Mouse (Mus musculus) stomach, postnatal 0 days (tissue): ENCODE measurements at regions not wholly inside any gene's neighbourhood (a gene's known extent, or its start where the extent isn't known, plus 50 kb on each side); places are given as distances from the start of the nearest gene placed in this dataset.

ENCODE experiments used
- ATAC-seq: fragments of 200-750 bp; cut with Nextera tagmentation; 2 replicates; pipeline ENCODE4 v1.8.0; 2017; ENCODE audit not compliant: low FRiP score, low TSS enrichment
- DNase-seq: peaks from one replicate; pipeline ENCODE4 v3.0.0-alpha.2; 2016; ENCODE audit warnings: low spot score
- H3K27ac ChIP-seq: fragments of 300-500 bp; sonication (generic); replicated peaks from 2 replicates; pipeline ENCODE4 v1.5.1; 2014; ENCODE audit warnings: mild to moderate bottlenecking, control low read depth
- H3K27me3 ChIP-seq: fragments of 300-500 bp; sonication (generic); 2 replicates; pipeline ENCODE4 v1.6.1; 2014; ENCODE audit warnings: low read length; ENCODE audit not compliant: control insufficient read depth, insufficient read depth
- H3K36me3 ChIP-seq: fragments of 300-500 bp; sonication (generic); 2 replicates; pipeline ENCODE4 v1.6.1; 2014; ENCODE audit warnings: low read length, mixed read lengths; ENCODE audit not compliant: control insufficient read depth, insufficient read depth
- H3K4me1 ChIP-seq: fragments of 300-500 bp; sonication (generic); replicated peaks from 2 replicates; pipeline ENCODE4 v1.6.1; 2014; ENCODE audit warnings: antibody characterized with exemption; ENCODE audit not compliant: control insufficient read depth, insufficient read depth
- H3K4me2 ChIP-seq: fragments of 300-500 bp; sonication (generic); replicated peaks from 2 replicates; pipeline ENCODE4 v1.6.1; 2014; ENCODE audit warnings: low read depth, mild to moderate bottlenecking, control low read depth, moderate library complexity
- H3K4me3 ChIP-seq: fragments of 300-500 bp; sonication (generic); 2 replicates; pipeline ENCODE4 v1.5.1; 2014; ENCODE audit warnings: low read depth, low read length, control low read depth
- H3K9ac ChIP-seq: fragments of 300-500 bp; sonication (generic); 2 replicates; pipeline ENCODE4 v1.6.1; 2014; ENCODE audit warnings: mild to moderate bottlenecking, low read length, control low read depth, mixed read lengths
- H3K9me3 ChIP-seq: fragments of 300-500 bp; sonication (generic); 2 replicates; pipeline ENCODE4 v1.6.1; 2016; ENCODE audit warnings: low read length; ENCODE audit not compliant: control insufficient read depth
- CTCF ChIP-seq: IDR thresholded peaks from 2 replicates; pipeline ENCODE4 v1.5.1; 2016; ENCODE audit warnings: antibody characterized with exemption, low read depth, mild to moderate bottlenecking, moderate library complexity
- EP300 ChIP-seq: optimal IDR thresholded peaks from 2 replicates; pipeline ENCODE3; 2016; ENCODE audit warnings: antibody characterized with exemption
- WGBS: fragments of 180-500 bp; shearing (Covaris S2); extraction: QIAGEN DNeasy Blood & Tissue Kit; methylation state at CpG from one replicate; pipeline ENCODE4 v1.1.7; 2014; 5-methylcytosine and 5-hydroxymethylcytosine counted together

DNA sequence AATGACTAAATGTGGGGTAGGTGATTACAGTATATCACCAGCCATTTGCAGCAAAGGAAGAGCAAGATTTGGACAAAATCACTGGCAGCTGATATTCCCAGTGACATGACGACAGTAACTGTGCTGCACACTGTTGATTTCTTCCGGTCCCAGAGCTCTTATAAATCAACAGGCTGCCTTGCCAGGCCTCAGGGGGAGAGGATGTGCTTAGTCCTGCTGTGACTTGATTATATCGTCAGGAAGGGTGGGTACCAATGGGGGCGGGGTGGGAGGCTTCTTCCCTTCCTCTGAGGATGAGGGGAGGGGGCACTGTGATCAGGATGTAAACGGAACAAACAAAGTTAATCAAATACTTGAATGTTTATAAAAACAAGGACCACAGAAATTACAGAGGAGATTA is 110.9 kb upstream of the Kctd3 start:
- no peak for TF ChIP-seq EP300
- TF ChIP-seq CTCF = no peak

DNA sequence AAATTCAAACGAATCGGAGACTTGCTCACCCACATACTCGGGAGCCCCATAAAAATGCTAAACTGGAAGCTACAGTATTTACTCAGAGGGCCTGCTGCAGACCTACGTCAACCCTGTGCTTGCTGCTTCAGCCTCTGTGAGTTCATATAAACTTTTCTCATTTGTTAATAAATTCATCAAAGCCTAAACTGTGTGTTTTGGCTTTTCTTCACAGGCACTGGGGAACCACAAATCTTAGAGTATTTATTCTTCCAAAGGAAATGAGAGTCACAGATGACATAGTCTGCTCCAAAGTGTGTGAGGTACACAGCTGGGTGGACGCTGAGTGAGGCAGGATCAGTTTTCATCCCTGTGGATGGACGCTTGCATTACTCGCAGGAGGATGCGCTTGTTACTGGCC is 108.3 kb upstream of the Kctd3 start:
- WGBS = 40% methylated on average over 8 of the region's 8 CpGs
- peak; percentile 65; the same call in 1 of the 2 replicates for ATAC-seq
- DNase-seq = no peak

More for the DNA sequence above, 110.9 kb upstream of the Kctd3 start:
- Histone ChIP-seq H3K4me1 (no peaks in the 10 kb centered on the region), H3K4me3 (no peak overlapping the region), H3K9me3 (no peaks in the 10 kb centered on the region), H3K36me3 (no peaks in the 10 kb centered on the region), H3K4me2 (no peak overlapping the region), H3K9ac (no peak overlapping the region), H3K27ac (no peak overlapping the region), H3K27me3 (no peaks in the 10 kb centered on the region)
- ATAC-seq (no peak), DNase-seq (no peak)
- WGBS = 47% methylated on average over 5 of the region's 5 CpGs

DNA sequence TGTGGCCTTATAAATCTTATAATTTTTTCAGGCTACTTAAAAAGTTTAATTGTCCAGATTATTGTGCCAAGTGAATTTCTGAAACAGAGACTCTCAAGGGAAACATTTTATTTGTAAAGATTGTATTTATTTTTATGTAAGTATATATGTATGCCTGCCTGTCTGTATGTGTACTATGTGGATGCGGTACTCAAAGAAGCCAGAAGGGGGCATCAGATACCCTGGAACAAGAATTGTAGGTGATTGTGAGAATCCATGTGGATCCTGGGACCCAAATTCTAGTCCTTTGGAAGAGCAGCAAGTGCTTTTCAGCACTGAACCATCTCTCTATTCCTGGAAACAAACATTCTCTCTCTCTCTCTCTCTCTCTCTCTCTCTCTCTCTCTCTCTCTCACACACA is 107.6 kb upstream of the Kctd3 start:
- no peak for DNase-seq
- H3K9ac ChIP-seq = no peak overlapping the region
- TF ChIP-seq CTCF = peak; percentile 34
- no peak for TF ChIP-seq EP300

More for the DNA sequence above, 108.3 kb upstream of the Kctd3 start:
- Histone ChIP-seq H3K4me1 (no peaks in the 10 kb centered on the region), H3K4me2 (no peak overlapping the region), H3K27ac (no peak overlapping the region), H3K9me3 (no peaks in the 10 kb centered on the region), H3K36me3 (no peaks in the 10 kb centered on the region), H3K4me3 (no peak overlapping the region), H3K27me3 (no peaks in the 10 kb centered on the region), H3K9ac (no peak overlapping the region)
- no peak for TF ChIP-seq CTCF
- no peak for TF ChIP-seq EP300

DNA sequence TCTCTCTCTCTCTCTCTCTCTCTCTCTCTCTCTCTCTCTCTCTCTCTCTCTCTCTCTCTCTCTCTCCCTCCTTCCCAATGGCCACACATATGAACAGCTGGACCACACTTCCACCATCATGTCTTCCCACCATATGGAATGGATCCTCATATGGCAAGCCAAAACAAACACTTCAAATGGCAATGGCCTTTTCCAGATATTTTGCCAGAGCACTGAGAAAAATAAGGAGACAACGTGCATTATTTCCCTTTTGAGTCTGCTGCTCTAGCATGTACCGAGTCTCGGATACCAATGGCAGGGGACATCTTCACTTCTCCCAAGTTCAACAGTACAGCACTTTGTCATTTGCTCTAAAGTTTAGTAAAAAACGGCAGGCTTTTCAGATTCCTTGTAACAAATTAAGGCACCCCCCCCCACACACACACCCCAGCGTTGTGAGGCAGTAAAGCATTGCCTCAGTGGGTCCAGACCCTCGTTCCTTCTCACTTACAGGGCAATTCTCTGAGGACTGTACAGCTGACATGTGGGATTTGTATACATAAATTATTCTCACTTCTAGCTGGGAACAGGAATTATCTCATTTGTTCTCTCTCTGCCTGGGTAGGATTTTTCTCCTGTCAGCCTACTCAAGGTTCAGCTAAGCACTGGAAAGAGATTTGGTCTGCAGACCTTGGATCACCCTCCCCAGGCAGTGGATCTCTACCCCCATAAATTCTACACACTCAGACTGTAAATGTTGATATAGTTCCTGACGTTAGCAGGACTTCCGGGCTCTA is 100.8 kb upstream of the Kctd3 start:
- 0 out of 2 replicates have a peak overlapping the region, but pooled peaks have one; percentile 30 for H3K27ac ChIP-seq
- no peaks in the 10 kb centered on the region for H3K36me3 ChIP-seq
- no peak for DNase-seq
- no peak overlapping the region for H3K9ac ChIP-seq
- no peak for ATAC-seq
- no peaks in the 10 kb centered on the region for H3K4me1 ChIP-seq
- H3K4me3 ChIP-seq = no peak overlapping the region
- no peaks in the 10 kb centered on the region for H3K27me3 ChIP-seq
- H3K9me3 ChIP-seq = no peaks in the 10 kb centered on the region
- no peak for TF ChIP-seq EP300
- no peak for TF ChIP-seq CTCF
- no peak overlapping the region for H3K4me2 ChIP-seq
- WGBS = 35% methylated on average over 8 of the region's 8 CpGs

More for the DNA sequence above, 107.6 kb upstream of the Kctd3 start:
- no peak for ATAC-seq
- H3K27me3 ChIP-seq = no peaks in the 10 kb centered on the region
- no peak overlapping the region for H3K4me3 ChIP-seq
- no peaks in the 10 kb centered on the region for H3K36me3 ChIP-seq
- no peak overlapping the region for H3K4me2 ChIP-seq
- H3K27ac ChIP-seq = no peak overlapping the region
- H3K4me1 ChIP-seq = no peaks in the 10 kb centered on the region
- no peaks in the 10 kb centered on the region for H3K9me3 ChIP-seq
- WGBS = 100% methylated on average over 1 of the region's 1 CpGs

DNA sequence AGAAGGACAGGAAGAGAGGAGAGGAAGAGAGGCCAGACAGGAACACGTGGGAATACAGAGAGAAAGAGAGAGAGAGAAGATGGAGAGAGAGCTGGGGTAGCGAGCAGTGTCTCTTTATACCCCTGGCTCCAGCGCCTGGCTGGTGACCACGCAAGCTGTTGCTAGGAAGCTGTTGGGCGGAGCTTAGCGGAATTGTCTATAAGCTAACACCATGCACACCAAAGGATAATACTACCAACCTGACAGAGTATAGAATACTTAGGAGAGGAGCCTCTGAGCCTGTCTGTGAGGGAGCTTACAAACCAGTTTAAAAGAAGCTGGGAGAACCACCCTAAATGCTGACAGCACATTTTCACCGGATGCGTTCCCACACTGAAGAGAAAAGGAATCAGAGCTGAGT is 100.2 kb upstream of the Kctd3 start:
- no peak overlapping the region for H3K27ac ChIP-seq
- 42% methylated on average over 8 of the region's 8 CpGs for WGBS
- H3K9ac ChIP-seq = no peak overlapping the region
- no peaks in the 10 kb centered on the region for H3K4me1 ChIP-seq
- no peaks in the 10 kb centered on the region for H3K9me3 ChIP-seq
- no peaks in the 10 kb centered on the region for H3K27me3 ChIP-seq
- ATAC-seq (peak; percentile 32; the same call in 1 of the 2 replicates), DNase-seq (no peak)
- no peak overlapping the region for H3K4me2 ChIP-seq
- H3K4me3 ChIP-seq = no peak overlapping the region
- H3K36me3 ChIP-seq = no peaks in the 10 kb centered on the region
- no peak for TF ChIP-seq EP300
- TF ChIP-seq CTCF = no peak

DNA sequence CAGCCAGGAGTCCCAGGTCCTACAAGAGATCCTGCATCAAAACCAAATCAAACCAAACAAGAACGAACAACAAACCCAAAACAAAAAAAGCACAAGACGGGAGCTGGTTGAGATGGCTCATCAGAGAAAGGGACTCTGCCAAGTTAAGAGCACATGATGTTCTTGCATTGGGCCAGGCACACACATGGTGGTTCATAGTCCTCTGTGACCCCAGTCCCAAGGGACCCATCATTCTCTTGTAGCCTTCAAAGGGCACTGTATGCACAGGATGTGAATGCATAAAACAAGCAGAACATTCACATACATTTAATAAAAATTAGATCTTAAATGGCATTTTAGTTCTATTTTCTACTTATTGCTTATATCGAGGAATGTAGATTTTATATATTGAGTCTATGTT is 99.5 kb upstream of the Kctd3 start:
- DNase-seq = no peak
- Histone ChIP-seq H3K9me3 (no peaks in the 10 kb centered on the region), H3K4me1 (no peaks in the 10 kb centered on the region), H3K36me3 (no peaks in the 10 kb centered on the region), H3K4me3 (no peak overlapping the region), H3K27me3 (no peaks in the 10 kb centered on the region), H3K27ac (no peak overlapping the region), H3K9ac (no peak overlapping the region), H3K4me2 (no peak overlapping the region)
- no peak for ATAC-seq
- no peak for TF ChIP-seq EP300
- no peak for TF ChIP-seq CTCF
- 83% methylated on average over 3 of the region's 3 CpGs for WGBS
